Mouse (Mus musculus) adrenal gland (tissue): Measurements from ENCODE around the gene Rps6kl1.

ENCODE experiments used
- intact Hi-C: fragments of 180-260 bp; cut with DNase I; formaldehyde crosslinking; loops from one replicate; pipeline ENCODE4 v1.15.1; 2025

Rps6kl1 gene

GRCm38 (mm10) chr12:85142803-85143202 lies 8.3 kb downstream of the Rps6kl1 start:
- intact Hi-C loops = loop anchor here (1.0 kb wide), 1 partner anchor 164 kb away; no protein-coding TSS in a partner anchor

- intact Hi-C loops = no loop called here
Measured at GRCm38 (mm10) chr12:85141096-85141495, 10.0 kb downstream of the Rps6kl1 start.

DNA sequence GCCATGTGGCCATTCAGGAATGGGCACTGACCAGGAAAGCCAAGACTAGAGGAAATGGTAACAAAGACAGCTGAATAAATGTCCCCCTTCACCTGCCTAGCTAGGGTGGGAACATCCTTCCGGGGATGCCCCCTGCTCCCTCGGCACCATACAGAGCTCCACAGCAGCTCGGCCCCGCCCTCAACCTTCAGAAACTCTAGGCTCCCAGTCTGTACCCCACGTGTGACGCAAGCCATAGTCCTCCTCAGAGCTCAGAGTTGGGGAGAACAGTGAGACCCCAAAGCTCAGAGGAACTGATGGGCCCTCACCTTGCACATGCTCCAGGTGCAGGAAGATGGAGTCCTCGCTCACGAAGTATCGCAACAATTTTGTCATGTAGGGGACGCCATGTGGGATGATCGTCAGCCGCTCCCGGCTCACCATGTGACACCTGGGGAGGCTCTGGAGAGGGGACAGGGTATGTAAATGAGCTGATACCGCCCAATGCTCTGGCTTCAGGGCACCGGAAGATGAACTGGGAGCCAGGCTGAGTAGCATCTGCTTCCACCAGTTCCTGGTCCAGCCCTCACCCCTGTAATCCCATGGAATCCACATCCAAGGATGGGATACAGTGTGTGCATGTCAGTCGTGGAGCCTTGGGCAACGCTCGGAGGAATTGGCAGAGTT lies 10.9 kb downstream of the Rps6kl1 start:
- intact Hi-C loops = no loop called here

GRCm38 (mm10) chr12:85136627-85137026 lies 14.4 kb downstream of the Rps6kl1 start:
- intact Hi-C loops = no loop called here

GRCm38 (mm10) chr12:85135513-85136470 lies 15.3 kb downstream of the Rps6kl1 start:
- intact Hi-C loops = no loop called here

DNA sequence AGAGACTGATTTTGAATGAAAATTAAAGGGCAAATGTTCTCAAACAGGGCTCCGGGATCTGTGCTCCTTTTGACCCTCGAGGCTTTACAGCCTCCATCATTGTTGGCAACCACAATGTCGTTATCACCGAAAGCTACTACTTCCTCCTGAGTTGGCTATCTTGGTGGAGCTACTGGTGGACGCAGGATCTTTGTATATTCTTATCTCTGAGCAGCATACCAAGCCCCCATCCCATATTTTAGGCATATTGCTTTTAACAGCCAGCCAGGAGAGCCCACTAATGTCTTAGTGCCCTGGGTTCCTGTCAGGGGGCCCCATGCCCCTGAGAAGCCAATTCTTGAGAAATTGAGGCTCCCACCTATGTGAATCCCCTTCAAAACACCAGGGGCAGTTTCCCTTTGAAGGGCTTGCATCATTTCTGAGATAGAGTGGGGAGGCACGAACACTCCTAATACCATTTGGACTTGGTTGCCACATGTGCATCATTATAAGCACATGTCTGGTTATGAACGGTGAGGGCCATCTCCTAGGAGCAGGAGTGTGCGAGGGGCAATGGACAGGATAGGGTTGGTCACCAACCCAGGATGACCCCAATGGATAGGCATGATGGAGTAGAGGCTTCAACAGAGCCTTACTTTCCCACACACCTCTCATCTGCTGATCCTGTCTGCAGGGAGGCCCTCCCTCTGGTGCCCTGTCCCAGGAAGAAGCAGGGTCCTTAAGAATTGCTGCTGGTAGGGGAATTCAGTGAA lies 16.8 kb downstream of the Rps6kl1 start:
- intact Hi-C loops = no loop called here

GRCm38 (mm10) chr12:85131361-85131760 lies 19.7 kb downstream of the Rps6kl1 start:
- intact Hi-C loops = no loop called here

GRCm38 (mm10) chr12:85129426-85129978 lies 21.6 kb downstream of the Rps6kl1 start:
- intact Hi-C loops = no loop called here

DNA sequence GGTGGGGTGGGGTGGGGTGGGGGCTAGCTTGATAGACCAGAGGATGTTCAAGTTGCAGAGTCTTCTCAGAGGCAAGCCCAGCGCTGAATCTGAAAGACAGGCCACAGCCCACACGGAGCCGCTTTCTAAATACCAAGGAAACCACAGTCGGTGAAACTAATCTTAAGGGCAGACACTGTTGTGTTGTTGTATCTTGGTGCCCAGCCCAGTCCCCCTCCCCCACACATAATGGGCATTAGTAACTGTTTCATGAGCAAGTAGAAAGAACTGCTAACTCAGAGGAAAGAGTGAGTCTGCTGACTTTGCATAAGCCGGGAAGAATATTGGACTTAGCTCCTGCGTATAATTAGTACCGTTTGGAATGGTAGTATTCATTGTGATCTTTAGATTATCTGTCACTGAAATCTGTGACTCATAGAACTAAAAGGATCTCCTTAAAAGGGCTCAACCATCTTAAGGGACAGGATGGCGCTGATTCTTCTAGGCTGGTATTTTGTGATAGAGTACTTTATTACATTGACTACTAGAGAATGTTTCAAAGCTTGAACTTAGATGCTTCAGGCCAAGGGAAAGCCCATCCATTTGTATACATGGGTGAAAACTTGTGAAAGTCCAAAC lies 24.0 kb downstream of the Rps6kl1 start:
- intact Hi-C loops = no loop called here

DNA sequence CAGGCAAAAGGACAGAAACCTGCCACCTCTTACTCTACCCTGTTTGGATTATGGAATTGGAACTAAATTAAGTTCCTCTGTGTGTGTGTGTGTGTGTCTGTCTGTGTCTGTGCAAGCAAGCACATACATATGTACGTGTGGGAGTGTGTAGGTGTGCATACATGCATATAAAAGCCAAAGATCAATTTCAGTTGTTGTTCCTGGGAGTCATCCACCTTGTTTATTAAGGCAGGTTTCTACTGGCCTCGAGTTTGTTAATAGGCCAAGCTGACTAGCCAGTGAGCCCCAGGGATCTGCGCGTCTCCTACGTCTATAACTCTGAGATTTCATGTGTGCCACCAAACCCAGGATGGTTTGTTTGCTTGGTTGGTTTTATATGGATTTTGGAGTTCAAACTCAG lies 26.3 kb downstream of the Rps6kl1 start:
- intact Hi-C loops = no loop called here

- intact Hi-C loops = no loop called here
Measured at GRCm38 (mm10) chr12:85123645-85124044, 27.4 kb downstream of the Rps6kl1 start.

DNA sequence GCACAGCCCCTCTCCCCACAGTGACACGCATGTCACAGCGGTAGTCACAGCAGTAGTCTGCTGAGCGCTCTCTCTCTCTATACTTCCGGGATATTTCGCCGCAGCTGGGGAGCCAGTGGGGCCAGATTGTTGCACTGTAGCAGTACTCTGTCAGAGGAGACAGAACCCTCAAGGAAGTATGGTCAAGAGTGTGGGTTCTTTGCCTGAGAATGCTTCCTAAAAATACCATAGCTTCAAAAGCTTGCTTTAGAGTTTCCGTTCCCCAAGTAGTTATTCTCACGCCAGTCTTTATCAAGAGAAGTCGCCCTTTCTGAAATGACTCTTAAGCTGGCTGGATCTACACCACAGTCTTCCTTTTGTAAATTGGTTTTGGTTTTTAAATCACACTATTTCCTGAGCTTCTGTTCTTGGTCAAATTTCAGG lies 27.9 kb downstream of the Rps6kl1 start:
- intact Hi-C loops = no loop called here

DNA sequence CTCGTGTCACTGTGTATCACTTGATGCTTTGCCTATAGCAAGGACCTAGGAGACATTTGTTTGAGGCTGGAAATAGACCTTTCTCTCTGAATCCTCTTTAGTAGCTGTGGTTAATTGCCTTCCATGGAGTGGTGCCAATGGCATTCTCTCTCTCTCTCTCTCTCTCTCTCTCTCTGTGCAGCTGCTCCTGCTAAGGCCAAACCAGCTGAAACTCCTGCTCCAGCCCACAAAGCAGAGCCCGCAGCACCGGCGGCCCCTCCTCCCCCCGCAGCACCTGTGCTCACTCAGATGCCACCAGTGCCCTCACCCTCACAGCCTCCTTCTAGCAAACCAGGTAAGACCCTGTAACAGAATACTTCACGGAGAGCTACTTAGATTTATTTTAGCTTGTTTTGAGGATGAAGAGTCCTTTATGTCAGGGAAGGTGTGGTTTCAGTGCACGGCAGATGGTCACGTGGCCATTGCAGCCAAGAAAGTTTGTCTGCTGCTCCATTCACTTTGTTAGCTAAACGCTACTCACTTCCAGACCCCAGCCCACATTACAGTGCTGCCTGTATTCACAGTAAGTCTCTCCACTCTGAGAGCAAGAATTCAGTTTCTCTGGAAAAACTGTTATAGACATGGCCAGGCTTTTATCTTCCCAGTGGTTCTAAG lies 29.1 kb downstream of the Rps6kl1 start:
- intact Hi-C loops = no loop called here

- intact Hi-C loops = no loop called here
Measured at GRCm38 (mm10) chr12:85115678-85116077, 35.4 kb downstream of the Rps6kl1 start.

- intact Hi-C loops = no loop called here
Measured at GRCm38 (mm10) chr12:85113917-85114316, 37.1 kb downstream of the Rps6kl1 start.

- intact Hi-C loops = no loop called here
Measured at GRCm38 (mm10) chr12:85113337-85113736, 37.7 kb downstream of the Rps6kl1 start.

- intact Hi-C loops = no loop called here
Measured at GRCm38 (mm10) chr12:85112550-85113251, 38.4 kb downstream of the Rps6kl1 start.

DNA sequence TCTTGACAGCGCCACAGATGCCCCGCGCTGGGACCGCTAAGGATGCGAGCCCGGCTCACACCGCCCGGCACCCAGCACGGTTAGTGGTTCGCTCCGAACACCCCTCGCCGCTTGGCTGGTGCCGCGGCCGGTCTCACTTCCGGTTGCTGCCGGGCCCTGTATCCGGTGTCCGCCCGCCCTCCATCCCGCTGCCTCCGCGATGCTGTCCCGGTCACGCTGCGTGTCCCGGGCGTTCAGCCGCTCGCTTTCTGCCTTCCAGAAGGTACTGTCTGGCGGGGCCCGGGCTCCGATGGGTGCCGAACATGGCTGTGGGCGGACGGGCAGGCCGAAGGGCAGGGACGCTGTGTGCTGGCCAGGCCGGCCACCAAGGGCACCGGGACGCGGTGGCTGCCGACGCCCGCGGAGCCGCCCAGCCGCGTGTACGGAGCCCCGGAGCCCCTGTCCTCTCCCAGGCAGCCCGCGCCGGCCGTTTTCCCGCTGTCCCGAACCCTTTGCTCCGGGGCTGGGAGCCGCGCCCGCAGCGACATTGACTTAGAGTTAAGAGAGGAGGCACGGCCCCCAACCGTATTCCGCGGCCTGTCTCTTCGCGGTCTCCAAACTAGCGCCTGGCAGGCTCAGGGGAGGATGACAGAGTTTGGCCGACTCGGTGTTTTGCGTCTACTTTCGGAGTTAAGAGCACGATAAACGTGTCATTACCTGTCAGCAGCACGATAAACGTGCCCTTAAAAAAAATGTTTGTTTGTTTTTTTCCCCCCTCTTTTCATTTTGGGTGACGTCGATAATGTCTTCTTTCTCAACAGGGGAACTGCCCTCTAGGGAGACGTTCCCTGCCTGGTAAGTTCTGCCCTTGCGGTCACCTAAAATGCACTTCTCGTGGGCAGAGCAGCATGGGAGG lies 40.1 kb downstream of the Rps6kl1 start, which contains the start of the genes Prox2 and Dlst:
Gene Prox2, minus strand, starts transcription at position 62 of the 895 bp plus-strand sequence.
Gene Dlst, plus strand, starts transcription at position 136 of the 895 bp plus-strand sequence.
- intact Hi-C loops = no loop called here
